Mouse (Mus musculus) cerebellum, adult 2 months (tissue): ENCODE results near the gene Gpx2.

Experiments
- CTCF ChIP-seq: fragments of 200-500 bp; IDR thresholded peaks from 2 replicates; pipeline ENCODE4 v1.5.1; 2011; ENCODE audit warnings: low read depth, mild to moderate bottlenecking, control low read depth, low read length, moderate library complexity, borderline replicate concordance; ENCODE audit not compliant: insufficient read depth
- POLR2A ChIP-seq: fragments of 200-500 bp; IDR thresholded peaks from 2 replicates; pipeline ENCODE4 v1.6.1; 2011; ENCODE audit warnings: low read length, control low read depth, borderline replicate concordance; ENCODE audit not compliant: insufficient read depth

DNA sequence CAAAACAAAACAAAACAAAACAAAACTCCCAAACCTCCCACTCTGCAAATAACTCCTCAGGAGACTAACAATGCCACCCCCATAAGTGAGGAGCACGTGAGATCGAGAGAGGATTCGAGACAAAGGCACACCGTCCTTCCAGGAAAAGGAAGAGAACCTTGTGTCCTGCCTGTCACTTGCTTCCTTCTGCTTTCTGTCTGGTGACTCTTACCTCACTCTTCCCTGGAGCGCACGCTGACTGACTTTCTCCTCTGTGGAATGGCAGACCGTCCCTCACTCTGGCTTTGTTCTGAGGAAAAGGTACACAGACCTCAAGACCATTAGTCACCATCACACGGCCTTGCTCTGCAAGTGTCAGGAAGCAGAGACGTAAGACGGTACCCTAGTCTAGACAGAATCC lies 18.2 kb upstream of the Gpx2 start:
- TF ChIP-seq CTCF (no peak), POLR2A (no peak)
